Mouse (Mus musculus): ENCODE data around the gene Vmn1r83. TPM values are rescaled to one million over a fixed set of nuclear protein-coding genes. Genes with fewer than 3 reads are reported as not detected.

The Vmn1r83 gene
- not detected in 2 replicates for polyA plus RNA-seq (2016; fragmentation: Nextera tagmentation; extraction: Ambion mirVana)

DNA sequence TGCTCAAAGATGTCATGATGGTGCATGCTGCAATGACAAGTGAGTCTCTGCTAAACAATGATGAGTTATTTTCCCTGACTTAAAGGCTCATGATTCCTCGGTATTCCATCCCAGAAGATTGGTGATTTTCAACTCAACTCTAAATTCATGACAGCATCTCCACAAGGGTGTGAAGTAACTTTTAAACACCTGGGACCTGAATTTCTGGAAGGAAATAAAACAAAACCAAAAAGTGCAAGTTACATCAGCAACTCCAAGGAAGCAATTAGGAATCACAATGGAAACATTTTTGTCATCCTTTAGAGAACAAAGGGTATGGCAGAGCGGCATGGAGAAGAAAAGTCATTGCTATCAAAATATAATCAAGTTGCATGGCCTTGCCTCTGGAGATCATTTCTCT is at the start of gene Vmn1r83:
TSS of gene Vmn1r83 (minus strand) at position 101 of the 400 bp plus-strand sequence.
- no peaks in the 10 kb centered on the region for H3K4me1 ChIP-seq
- no peak within 1 kb of the TSS for H3K27ac ChIP-seq
- H3K36me3 ChIP-seq = no peaks in the 10 kb centered on the region
- H3K9ac ChIP-seq = no peak within 1 kb of the TSS
- no peak within 1 kb of the TSS for H3K4me2 ChIP-seq (replicated peaks)
- H3K4me3 ChIP-seq = no peak within 1 kb of the TSS
- WGBS = 82% methylated on average over 2 of the region's 2 CpGs
- H3K27me3 ChIP-seq = no peaks in the 10 kb centered on the region
- peaks cover 21% of the 10 kb centered on the region for H3K9me3 ChIP-seq (replicated peaks)
- ATAC-seq (ENCODE audit: low FRiP score) = no peak

DNA sequence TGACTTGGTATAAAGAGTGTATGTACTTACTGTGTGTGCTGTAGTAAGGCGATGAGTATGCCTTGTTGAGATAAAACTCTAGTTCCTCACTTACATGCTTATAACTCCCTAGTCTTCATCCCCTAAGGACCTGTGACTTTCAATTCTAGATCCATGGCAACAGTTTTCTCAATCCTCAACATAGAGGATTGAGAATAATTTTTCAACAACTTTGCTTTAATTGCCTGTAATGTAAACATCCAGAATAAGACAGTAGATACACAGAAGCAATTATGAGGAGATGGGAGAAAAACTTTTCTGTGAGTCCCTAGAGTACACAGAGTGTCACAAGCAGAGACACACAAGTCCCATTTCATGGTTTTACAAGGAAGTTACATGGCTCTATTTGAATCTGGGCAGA is 39.9 kb upstream of the Vmn1r83 start, which contains the start of gene Vmn1r84:
TSS of gene Vmn1r84 (minus strand) at position 101 of the 400 bp plus-strand sequence.
- Histone ChIP-seq H3K9ac (no peak within 1 kb of the TSS), H3K4me3 (no peak within 1 kb of the TSS), H3K4me2 (replicated peaks) (no peak within 1 kb of the TSS), H3K36me3 (no peaks in the 10 kb centered on the region), H3K27ac (no peak within 1 kb of the TSS), H3K4me1 (no peaks in the 10 kb centered on the region), H3K9me3 (replicated peaks) (peaks cover 13% of the 10 kb centered on the region; the same call in 1 of the 2 replicates), H3K27me3 (no peaks in the 10 kb centered on the region)
- 57% methylated on average over 1 of the region's 1 CpGs for WGBS
- no peak for ATAC-seq (ENCODE audit: low FRiP score)

DNA sequence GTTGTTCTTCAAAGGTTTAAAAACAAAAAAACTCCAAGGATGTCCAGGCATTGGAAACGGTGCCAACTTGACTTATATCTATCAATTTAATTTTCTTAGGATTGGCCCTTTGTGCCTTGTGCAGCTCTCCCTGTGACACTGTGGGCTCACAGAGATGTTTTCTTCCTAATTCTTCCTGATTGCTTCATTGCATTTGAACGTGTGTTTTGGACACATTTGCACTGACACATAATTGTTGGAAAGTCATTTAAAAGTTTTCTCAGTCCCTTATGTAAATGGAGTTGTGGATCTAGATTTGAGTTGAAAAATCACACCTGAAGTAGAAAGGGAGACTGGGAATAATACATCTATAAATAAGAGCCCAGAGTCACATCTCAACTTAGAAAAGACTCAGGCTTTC is 29.2 kb downstream of the Vmn1r83 start, which contains the start of gene Vmn1r82:
TSS of gene Vmn1r82 (plus strand) at position 301 of the 400 bp plus-strand sequence.
- 67% methylated on average over 2 of the region's 2 CpGs for WGBS
- H3K27ac ChIP-seq = no peak within 1 kb of the TSS
- H3K36me3 ChIP-seq = no peaks in the 10 kb centered on the region
- H3K9me3 ChIP-seq (replicated peaks) = peaks cover 13% of the 10 kb centered on the region
- H3K9ac ChIP-seq = no peak within 1 kb of the TSS
- no peaks in the 10 kb centered on the region for H3K27me3 ChIP-seq
- ATAC-seq (ENCODE audit: low FRiP score) = no peak
- H3K4me2 ChIP-seq (replicated peaks) = no peak within 1 kb of the TSS
- no peak within 1 kb of the TSS for H3K4me3 ChIP-seq
- H3K4me1 ChIP-seq = no peaks in the 10 kb centered on the region

Small RNA genes within 50 kb of the gene (microRNA-seq; reads per million reads assigned to microRNA genes)
- gene Gm23521 = not detected

Other genes with a start within 250 kb of the Vmn1r83 start
- not detected in 2 replicates for gene Vmn1r78, start 179.2 kb downstream of the Vmn1r83 start, polyA plus RNA-seq (2016; fragmentation: Nextera tagmentation; extraction: Ambion mirVana)
- gene Vmn1r79, start 158.2 kb downstream of the Vmn1r83 start, polyA plus RNA-seq (2016; fragmentation: Nextera tagmentation; extraction: Ambion mirVana) = not detected in 2 replicates
- not detected in 2 replicates for gene Vmn1r80, start 140.2 kb downstream of the Vmn1r83 start, polyA plus RNA-seq (2016; fragmentation: Nextera tagmentation; extraction: Ambion mirVana)
- not detected in 2 replicates for gene Vmn1r81, start 61.2 kb downstream of the Vmn1r83 start, polyA plus RNA-seq (2016; fragmentation: Nextera tagmentation; extraction: Ambion mirVana)
- gene Vmn1r82, start 29.1 kb downstream of the Vmn1r83 start, polyA plus RNA-seq (2016; fragmentation: Nextera tagmentation; extraction: Ambion mirVana) = not detected in 2 replicates
- not detected in 2 replicates for gene Vmn1r84, start 39.8 kb upstream of the Vmn1r83 start, polyA plus RNA-seq (2016; fragmentation: Nextera tagmentation; extraction: Ambion mirVana)
- 5.4 and 5.7 TPM in 2 replicates for gene Zfp551, start 93.3 kb upstream of the Vmn1r83 start, polyA plus RNA-seq (2016; fragmentation: Nextera tagmentation; extraction: Ambion mirVana)
- 52.0 and 55.8 TPM in 2 replicates for gene Zfp606, start 148.8 kb upstream of the Vmn1r83 start, polyA plus RNA-seq (2016; fragmentation: Nextera tagmentation; extraction: Ambion mirVana)
- not detected in 2 replicates for gene 2900092C05Rik, start 183.0 kb upstream of the Vmn1r83 start, polyA plus RNA-seq (2016; fragmentation: Nextera tagmentation; extraction: Ambion mirVana)